8 mouse cellular contexts compared by ENCODE assay signal in genomic region chr11:47304702-47305450, GRCm38 (mm10).
A peak's percentile ranks its signal among the peaks of the same experiment; 100 is the strongest.
DNase-seq lines count a peak whose midpoint lies in the region; ATAC-seq and TF ChIP-seq lines count a peak whose summit lies in the region.

No protein-coding gene starts in this region.

- peaks cover 2% of the 10 kb centered on the region; the same call in 1 of the 2 replicates for H3K4me1 ChIP-seq in kidney, adult 2 months (ENCODE audit: control insufficient read depth, insufficient read depth, low read length)
- H3K4me1 ChIP-seq in kidney, embryonic 14.5 days (ENCODE audit: control insufficient read depth, insufficient read depth, low read length) = no peaks in the 10 kb centered on the region
- H3K4me1 ChIP-seq in embryonic fibroblast, embryonic 13.5 days (ENCODE audit: control insufficient read depth, insufficient read depth, low read length) = peaks cover 14% of the 10 kb centered on the region

- 44% methylated on average over 12 of the region's 12 CpGs for WGBS in kidney, adult 2 months
- WGBS in kidney, embryonic 14.5 days = 57% methylated on average over 12 of the region's 12 CpGs

- ATAC-seq in kidney, embryonic 14.5 days (ENCODE audit: low FRiP score, low TSS enrichment) = no peak

- peak; percentile 74 for DNase-seq in kidney, adult 2 months
- peak; percentile 37 for DNase-seq in kidney, postnatal 10 days
- DNase-seq in lung, postnatal 36 days = peak; percentile 2
- no peak for DNase-seq in MN1 (ENCODE audit: low spot score)
- DNase-seq in cerebellum, adult 11-12 months = no peak
- DNase-seq in embryo, embryonic 9.5 days (ENCODE audit: extremely low spot score) = no peak

- H3K27ac ChIP-seq in kidney, adult 2 months (ENCODE audit: insufficient read depth, low read depth, low read length) = no peak overlapping the region
- H3K27ac ChIP-seq in kidney, embryonic 14.5 days (ENCODE audit: low read depth, low read length) = no peak overlapping the region
- peak overlapping the region; percentile 87 for H3K27ac ChIP-seq in embryonic fibroblast, embryonic 13.5 days (ENCODE audit: insufficient read depth, low read length)

- no peak overlapping the region for H3K4me2 ChIP-seq in kidney, embryonic 14.5 days (replicated peaks; ENCODE audit: low read depth, low read length)

- no peak overlapping the region for H3K4me3 ChIP-seq in kidney, adult 2 months (ENCODE audit: insufficient read depth, low read depth, low read length)
- H3K4me3 ChIP-seq in kidney, embryonic 14.5 days (ENCODE audit: low read length) = no peak overlapping the region
- H3K4me3 ChIP-seq in embryonic fibroblast, embryonic 13.5 days (ENCODE audit: insufficient read depth, low read length) = no peak overlapping the region

- no peaks in the 10 kb centered on the region for H3K36me3 ChIP-seq in kidney, adult 2 months (ENCODE audit: control insufficient read depth, insufficient read depth, low read length)
- no peaks in the 10 kb centered on the region for H3K36me3 ChIP-seq in kidney, embryonic 14.5 days (ENCODE audit: control insufficient read depth, insufficient read depth, low read length)

- TF ChIP-seq CTCF in kidney, adult 2 months (conservative IDR thresholded peaks at IDR 0.05; ENCODE audit: insufficient read depth, insufficient read length, low read depth, low read length) = no peak
- TF ChIP-seq CTCF in embryonic fibroblast, embryonic 13.5 days (IDR thresholded peaks at IDR 0.05; ENCODE audit: borderline replicate concordance, insufficient read depth, low read length) = no peak

- no peak overlapping the region for H3K9ac ChIP-seq in kidney, embryonic 14.5 days (ENCODE audit: low read depth, low read length)

- no peak for TF ChIP-seq POLR2A in kidney, adult 2 months (IDR thresholded peaks at IDR 0.05; ENCODE audit: low read depth, low read length)
- TF ChIP-seq POLR2A in embryonic fibroblast, embryonic 13.5 days (IDR thresholded peaks at IDR 0.05; ENCODE audit: low read depth, low read length) = no peak

- H3K9me3 ChIP-seq in kidney, embryonic 14.5 days (ENCODE audit: control insufficient read depth, low read length) = no peaks in the 10 kb centered on the region

- H3K27me3 ChIP-seq in kidney, adult 2 months (replicated peaks; ENCODE audit: control insufficient read depth, insufficient read depth, low read length) = no peaks in the 10 kb centered on the region
- H3K27me3 ChIP-seq in kidney, embryonic 14.5 days (ENCODE audit: control insufficient read depth, insufficient read depth, low read length) = no peaks in the 10 kb centered on the region; the same call in 1 of the 2 replicates

Comparison
In these comparisons a context has a peak if more than half of its experiments do, and no peak if none do; other contexts are left out.
1. DNase-seq: peak in kidney, adult 2 months (single experiment), kidney, postnatal 10 days (single experiment) and lung, postnatal 36 days (single experiment); none in MN1 (single experiment), cerebellum, adult 11-12 months (single experiment) and embryo, embryonic 9.5 days (single experiment).